Mouse (Mus musculus): Measurements from ENCODE around the gene Cenpl.
A peak's percentile ranks its signal among the peaks of the same experiment; 100 is the strongest.

Gene Cenpl

DNA sequence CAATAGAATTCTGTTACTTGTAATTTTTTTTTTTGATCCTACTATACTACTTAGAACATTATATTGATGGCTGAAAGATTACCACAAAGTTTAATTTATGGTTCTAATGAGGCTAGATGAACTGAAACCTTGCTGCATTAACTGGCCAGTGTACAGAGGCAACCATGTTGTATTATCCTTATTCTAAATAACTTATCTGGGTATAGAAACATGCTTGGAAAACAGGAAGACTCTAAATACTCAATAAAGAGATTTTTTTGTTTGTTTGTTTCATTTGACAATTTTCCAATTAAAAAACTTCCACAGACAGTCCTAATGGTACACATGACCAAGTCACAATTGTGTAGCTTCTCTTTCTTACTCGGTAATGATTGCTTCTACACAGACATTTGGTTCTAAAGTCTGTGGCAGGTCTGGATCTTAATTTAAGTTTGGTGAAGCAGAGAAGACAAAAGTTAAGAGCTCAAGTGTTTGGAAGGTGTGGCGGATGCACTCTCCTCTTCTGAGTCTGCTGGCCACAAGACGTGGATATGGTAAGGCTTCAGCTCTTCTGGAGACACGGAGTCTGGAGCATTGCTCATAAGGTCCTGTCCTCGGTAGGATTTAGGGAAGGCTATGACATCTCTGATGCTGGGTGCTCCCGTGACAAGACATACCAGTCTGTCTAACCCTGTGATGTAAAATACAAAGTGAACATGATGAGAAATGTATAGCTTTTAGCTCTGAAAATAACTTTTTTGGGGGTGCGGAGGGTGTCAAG is 29.1 kb upstream of the Cenpl start:
- no peak for DNase-seq (ENCODE audit: low read depth in 2 of 2, low spot score in 2 of 2)

DNA sequence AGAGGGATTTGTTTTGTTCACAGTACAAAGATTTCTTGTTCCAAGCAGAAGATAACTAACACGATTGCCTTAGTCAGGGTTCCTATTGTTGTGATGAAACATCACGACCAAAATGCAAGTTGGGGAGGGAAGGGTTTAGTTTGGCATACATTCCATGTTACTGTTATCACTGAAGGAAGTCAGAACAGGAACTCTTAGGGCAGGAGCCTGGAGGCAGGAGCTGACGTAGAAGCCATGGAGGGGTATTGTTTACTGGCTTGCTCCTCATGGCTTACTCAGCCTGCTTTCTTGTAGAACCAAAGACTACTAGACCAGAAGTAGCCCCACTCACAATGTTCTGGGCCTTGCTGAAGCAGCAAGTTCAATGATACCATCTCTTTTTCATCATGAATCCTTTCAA is 23.5 kb upstream of the Cenpl start:
- DNase-seq (ENCODE audit: low read depth in 2 of 2, low spot score in 2 of 2), result no peak

DNA sequence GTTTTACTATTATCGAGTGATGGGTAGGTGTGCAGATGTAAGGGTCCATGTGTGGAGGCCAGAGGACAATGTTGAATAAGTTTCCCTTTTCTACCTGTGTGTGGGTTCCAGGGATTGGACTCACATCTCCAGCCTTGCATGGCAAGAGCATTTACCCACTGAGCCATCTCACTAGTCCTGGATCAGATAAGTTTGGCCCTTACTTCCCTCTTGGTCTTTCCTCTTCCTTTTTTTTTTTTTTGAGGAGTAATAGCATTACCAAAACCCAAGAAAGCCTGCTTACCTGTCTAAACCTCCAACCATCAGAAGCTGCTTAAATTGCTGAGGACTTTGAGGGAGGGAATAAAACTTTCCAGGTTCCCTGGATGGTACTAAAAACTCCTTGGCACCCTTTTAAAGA is 13.3 kb upstream of the Cenpl start:
- no peak for DNase-seq (ENCODE audit: low read depth in 2 of 2, low spot score in 2 of 2)

DNA sequence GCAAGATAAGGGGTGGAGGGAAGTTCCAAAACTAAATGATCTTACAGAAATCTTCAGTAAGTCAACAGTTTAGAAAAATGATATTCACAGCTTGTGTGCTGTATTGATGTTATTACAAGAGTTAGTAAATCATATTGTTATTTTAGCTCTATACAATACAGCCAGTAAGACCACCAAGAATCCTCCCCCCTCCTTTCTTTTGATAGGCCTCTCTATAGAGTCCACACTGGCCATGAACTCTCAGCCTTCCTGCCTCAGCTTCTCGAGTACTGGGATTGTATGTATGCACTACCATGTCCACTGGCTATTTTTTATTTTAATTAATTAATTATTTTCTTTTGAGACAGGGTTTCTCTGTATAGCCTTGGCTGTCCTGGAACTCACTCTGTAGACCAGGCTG is 7.2 kb upstream of the Cenpl start:
- no peak for DNase-seq (ENCODE audit: low read depth in 2 of 2, low spot score in 2 of 2)

DNA sequence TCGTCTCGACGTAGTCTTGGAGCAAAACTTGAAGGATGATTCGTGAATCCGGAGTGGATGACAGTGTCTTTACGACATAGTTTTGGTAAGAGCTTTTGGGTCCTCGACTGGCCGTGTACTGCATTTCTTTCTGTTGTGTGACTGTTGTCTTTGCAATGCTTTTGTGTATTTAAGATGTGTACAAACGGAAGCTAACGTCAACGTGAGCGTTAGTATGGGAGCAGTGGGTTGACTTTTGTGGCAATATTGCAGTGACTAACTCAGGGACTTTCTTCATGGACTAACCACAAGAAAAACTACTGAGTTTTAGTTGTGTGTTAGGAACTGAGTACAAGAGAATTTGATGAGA is 733 bp downstream of the Cenpl start:
- DNase-seq (ENCODE audit: low read depth in 2 of 2, low spot score in 2 of 2), result peak; percentile 15 to 31

DNA sequence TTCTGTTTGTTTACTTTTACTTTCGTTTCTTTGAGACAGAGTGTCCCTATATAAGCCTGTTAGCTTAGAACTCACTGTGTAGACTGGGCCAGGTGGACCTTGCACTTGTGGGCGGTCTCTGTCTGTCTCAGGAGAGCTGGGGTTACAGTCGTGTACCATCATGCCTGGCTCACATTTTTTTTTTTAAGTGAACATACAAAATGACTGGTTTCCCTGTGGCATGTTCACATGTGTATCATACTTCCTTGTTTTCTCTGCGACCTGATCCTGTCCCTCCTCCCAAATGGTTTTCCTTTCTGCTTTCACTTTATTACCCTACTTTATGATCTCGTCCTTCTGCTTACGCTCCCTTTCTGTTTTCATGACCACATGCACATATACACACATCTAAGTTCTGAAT is 5.7 kb downstream of the Cenpl start:
- DNase-seq (ENCODE audit: low read depth in 2 of 2, low spot score in 2 of 2), result no peak

DNA sequence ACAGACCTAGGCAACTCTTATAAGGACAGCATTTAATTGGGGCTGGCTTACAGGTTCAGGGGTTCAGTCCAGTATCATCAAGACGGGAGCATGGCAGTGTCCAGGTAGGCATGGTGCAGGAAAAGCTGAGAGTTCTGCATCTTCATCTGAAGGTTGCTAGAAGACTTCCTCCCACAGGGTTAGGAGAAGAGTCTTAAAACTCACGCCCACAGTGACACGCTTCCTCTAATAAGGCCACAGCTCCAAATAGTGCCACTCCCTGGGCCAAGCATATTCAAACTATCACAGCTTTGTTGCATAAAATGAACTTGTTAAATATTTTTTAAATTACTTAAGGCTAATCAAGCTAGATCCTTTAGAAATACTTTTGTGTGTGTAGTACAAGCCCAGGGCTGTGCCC is 6.7 kb downstream of the Cenpl start:
- DNase-seq (ENCODE audit: low read depth in 2 of 2, low spot score in 2 of 2), result no peak

DNA sequence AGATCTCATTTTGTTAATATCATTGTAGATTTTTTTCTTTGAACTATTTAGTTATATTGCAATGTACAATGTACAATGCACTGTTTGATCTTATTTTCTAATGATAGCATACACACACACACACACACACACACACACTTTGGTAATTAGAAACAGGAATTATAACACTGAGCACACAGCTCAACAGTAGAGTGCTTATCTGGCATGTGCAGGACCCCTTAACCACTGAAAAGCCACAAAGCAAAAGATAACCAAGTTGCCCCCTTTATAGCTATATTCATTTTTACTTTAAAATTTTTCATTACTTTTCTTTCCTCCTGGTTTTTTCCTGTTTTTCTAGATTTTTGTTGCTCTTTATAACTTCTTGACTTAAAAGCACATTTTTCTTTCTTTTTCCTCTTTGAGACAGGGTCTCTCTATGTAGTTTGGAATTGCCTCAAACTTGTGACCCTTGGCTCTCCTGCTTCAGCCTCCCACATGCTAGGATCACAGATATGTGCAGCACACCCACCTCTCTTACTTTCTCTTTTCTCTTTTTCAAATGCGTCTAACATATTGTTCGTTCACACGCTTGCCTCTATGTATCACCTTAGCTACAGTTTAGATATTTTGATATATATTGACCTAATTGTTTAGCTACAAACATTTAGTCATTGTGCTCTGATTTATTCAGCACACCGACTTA is 29.4 kb downstream of the Cenpl start:
- no peak for DNase-seq (ENCODE audit: low read depth in 2 of 2, low spot score in 2 of 2)

DNA sequence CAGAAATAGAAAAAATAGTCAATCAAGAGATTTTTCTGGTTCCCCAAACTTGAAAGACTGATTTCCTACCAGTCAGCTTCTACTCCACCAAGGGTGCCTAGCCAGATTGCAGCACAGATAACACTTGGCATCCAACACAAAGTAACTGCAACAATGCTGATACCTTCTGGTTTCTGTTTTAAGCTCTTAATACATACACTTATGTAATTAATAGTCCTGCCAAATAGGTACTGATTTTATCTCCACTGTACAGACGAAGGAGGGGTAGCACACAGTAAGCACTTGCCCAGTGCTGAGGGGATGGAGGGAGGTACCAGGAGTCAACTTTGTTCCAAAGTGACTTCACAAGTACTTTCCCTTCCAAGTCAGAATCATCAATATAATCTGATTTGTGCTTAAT is 33.3 kb downstream of the Cenpl start:
- DNase-seq (ENCODE audit: low read depth in 2 of 2, low spot score in 2 of 2), result no peak

DNA sequence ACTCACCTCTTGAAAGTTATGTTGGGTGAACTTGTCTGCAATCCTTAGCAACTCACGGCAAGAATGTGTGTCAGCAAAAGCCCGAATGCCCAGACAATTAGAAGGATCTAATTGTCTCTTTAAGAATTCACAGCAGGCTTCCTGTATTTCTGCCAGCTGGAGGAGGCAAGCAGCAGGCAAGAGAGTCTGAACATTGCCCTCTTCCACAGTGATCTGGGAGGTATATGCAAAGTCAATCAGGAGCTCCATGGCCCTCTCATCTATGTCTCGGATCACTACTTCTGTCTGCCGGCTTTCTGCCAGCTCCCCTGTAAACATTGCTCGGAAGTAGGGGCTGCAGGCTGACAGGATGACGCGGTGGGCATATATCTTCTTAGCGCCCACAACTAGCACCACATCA is 38.7 kb downstream of the Cenpl start:
- no peak for DNase-seq (ENCODE audit: low read depth in 2 of 2, low spot score in 2 of 2)

DNA sequence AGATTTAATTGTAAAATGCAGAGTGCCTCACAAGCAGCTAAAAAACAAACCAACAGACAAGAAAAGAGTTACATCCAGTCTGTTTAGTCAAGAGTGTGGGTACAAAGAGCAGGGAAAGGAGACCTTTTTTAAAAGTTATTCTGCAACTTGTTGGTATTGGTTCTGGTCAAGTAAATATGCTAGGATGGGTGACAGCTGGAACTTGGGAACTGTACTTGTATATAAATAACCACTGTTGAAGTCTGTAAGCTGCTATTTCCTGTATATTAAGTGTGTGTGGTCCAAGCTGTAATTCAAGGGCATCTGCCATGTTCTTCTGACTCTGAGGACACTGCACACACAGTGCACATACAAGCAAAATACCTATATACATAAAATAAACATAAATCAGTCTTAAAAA is 44.1 kb downstream of the Cenpl start:
- DNase-seq (ENCODE audit: low read depth in 2 of 2, low spot score in 2 of 2), result no peak

DNA sequence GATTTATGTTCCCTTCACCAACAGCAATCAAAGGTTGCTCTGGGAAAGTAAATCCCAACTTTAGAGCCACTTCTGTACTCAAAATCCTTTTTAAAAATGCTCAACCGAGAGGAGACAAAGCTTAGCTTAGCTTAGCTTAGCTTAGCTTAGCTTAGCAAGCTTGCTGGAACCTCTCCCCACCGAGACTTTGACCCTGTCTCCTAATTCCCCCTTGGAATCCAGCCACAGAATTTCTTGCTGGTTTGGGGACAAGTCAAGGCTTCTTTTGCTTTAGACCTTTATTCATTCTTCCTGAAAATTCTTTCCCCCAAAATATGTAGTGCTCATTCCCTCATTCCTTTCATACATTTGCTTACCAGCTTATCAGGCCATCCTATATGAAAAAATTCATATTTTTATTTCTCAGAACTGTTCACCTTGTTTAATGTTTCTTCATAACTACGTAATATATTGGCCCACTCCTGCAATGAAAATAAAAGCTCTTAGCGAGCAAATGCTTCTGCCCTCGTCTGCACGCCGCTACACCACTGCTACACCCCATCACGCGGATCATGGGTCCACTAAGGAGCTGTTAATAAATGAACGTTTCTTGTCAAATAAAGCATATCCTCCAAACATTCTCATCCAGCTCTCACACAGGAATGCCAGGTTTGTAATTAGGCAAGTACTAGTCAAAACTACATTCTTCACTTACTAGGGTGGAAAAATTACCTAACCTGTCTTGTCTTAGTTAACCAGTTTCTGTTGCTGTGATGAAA is 52.3 kb downstream of the Cenpl start:
- no peak for DNase-seq (ENCODE audit: low read depth in 2 of 2, low spot score in 2 of 2)

DNA sequence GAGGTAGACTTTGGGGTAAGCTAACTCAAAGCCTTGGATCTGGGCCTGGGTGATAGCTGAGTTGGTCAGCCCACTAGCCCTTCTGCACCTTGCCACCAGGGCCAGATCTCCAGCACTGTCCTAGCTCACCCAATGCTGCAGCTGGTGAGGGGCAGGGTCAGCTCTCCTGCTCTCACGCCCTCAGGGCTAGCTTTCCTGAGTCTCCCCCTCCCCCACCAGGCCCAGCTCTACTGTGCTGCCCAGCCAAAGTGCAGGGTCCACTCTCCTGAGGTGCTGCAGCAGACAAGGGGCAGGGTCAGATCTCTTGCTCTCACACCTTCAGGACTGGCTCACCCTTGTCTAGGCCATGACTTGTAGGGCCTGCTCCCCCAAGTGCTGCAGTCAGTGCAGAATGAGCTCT is 55.9 kb downstream of the Cenpl start:
- DNase-seq (ENCODE audit: low read depth in 2 of 2, low spot score in 2 of 2), result no peak

DNA sequence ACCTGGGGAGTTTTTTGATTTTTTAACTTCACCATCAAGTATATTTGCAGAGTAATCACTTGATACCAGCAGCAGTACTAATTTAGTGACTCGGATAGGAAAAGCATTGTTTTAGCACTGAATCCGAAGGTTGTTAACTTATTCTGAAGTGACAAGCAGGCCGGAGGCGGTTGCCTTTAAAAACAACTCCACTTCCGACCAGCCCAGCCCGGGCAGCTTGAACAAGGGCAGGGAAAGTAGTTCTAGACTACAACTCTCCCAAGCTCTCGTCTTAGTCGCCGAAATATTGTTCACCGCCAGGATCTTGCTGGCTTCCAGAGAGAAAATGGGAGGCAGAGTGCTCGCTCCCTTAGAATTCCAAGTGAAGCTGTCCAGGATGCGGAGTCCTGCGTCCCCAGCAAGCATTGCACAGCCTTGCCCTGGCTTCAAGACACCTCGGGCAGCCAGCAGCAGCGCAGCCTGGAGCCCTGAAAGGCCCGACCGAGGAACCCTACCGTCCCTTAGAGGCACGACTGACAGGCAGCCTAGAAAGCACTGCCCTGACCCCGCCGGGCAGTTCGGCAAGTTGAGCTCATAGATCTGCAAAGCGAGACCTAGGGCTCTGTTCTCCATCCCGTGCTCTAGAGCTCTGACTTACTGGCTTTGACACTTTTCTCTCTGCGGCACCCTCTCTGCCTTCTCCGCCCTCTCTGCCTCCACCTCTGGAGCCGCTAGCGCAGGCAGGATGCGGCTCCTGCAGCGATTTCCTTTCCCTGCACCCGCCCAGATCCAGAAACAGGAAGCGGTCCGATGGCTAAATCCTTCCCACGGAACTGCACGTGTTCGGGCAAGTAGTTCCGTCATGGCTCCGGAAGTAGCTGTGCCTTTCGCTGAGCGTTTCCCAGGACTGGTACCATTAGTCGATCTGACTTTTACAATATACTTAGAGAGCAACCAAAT is 60.5 kb downstream of the Cenpl start, which contains the start of gene Klhl20:
Gene Klhl20 (minus strand): TSS at position 786 of the 939 bp plus-strand sequence.
- DNase-seq (ENCODE audit: low read depth in 2 of 2, low spot score in 2 of 2), result peak; percentile 94 to 96
